Mouse (Mus musculus): ENCODE measurements around the gene Vmn2r108. TPM values are rescaled to one million over a fixed set of nuclear protein-coding genes. Genes with fewer than 3 reads are reported as not detected.

The Vmn2r108 gene
- polyA plus RNA-seq (2012; rRNA removed; ENCODE audit: low replicate concordance): not detected in 2 replicates

DNA sequence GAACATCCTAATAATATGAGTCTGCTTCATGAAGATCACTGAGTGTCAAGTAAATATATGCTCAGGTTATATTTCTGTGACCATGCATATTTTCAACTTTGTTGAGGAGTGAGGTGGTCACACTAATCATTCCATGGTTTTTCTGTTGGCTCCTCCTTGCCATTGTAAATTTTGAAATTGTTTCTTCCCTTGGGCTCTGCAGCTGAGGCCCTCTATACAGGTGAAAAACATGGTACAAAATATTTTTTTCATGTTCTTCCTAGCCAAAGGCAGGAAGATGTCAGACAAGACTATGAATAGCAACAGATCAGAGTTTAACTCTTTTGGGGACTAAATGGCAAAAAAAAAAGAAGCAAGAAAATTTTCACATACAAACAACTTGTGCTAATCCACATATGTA is at the start of gene Vmn2r108:
Vmn2r108 (minus strand) TSS at position 101 of the 400 bp plus-strand sequence.

DNA sequence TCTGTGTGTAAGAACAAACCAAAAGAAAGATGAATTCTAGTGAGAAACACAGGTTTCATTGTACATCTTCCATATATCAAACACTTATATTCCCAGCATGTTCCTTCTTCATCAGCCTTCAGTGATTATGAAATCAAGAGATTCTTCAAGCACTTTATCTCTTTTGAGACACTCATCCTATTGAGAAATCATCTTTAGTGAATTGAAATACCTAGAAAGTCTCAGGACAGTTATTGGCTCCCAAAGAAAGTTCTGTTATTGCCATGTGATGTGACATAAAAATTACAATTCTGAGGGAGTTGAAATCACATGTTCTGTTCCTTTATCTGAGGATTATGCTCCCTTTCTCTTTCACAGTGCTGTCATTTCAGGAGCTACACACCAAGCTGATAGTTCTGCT is 16.7 kb upstream of the Vmn2r108 start, which contains the start of gene Vmn1r225:
Vmn1r225 (plus strand) TSS at position 301 of the 400 bp plus-strand sequence.

DNA sequence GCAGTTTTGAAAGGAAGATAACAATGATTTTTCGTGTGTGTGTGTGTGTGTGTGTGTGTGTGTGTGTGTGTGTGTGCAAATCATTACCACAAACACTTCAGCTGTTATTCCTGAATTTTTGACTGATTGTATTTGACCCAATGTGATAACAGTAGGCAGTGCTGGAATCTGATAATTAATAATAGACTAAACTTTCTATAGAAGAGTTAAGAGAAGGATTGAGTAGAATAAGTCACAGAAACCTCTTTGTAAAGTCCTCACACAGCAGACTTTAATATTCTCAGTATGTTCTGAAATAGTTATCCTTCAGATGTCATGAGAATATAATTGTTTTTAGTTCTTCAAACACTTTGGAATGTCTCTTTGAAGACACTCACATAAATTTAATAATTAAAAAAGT is 67.3 kb downstream of the Vmn2r108 start, which contains the start of gene Vmn1r224:
Vmn1r224 (plus strand) TSS at position 301 of the 400 bp plus-strand sequence.

Other genes with a start within 250 kb of the Vmn2r108 start
- not detected in 2 replicates for gene Vmn2r105, start 246.3 kb downstream of the Vmn2r108 start, polyA plus RNA-seq (2012; rRNA removed; ENCODE audit: low replicate concordance)
- not detected in 2 replicates for gene Vmn2r106, start 195.8 kb downstream of the Vmn2r108 start, polyA plus RNA-seq (2012; rRNA removed; ENCODE audit: low replicate concordance)
- gene Vmn2r107, start 136.1 kb downstream of the Vmn2r108 start, polyA plus RNA-seq (2012; rRNA removed; ENCODE audit: low replicate concordance): not detected in 2 replicates
- not detected in 2 replicates for gene Vmn1r224, start 67.2 kb downstream of the Vmn2r108 start, polyA plus RNA-seq (2012; rRNA removed; ENCODE audit: low replicate concordance)
- gene Vmn1r225, start 16.8 kb upstream of the Vmn2r108 start, polyA plus RNA-seq (2012; rRNA removed; ENCODE audit: low replicate concordance): not detected in 2 replicates
- not detected in 2 replicates for gene Vmn2r109, start 83.4 kb upstream of the Vmn2r108 start, polyA plus RNA-seq (2012; rRNA removed; ENCODE audit: low replicate concordance)
- gene Vmn2r110, start 115.1 kb upstream of the Vmn2r108 start, polyA plus RNA-seq (2012; rRNA removed; ENCODE audit: low replicate concordance): not detected in 2 replicates
- gene Fpr-rs3, start 143.5 kb upstream of the Vmn2r108 start, polyA plus RNA-seq (2012; rRNA removed; ENCODE audit: low replicate concordance): not detected in 2 replicates
- gene Vmn1r226, start 201.5 kb upstream of the Vmn2r108 start, polyA plus RNA-seq (2012; rRNA removed; ENCODE audit: low replicate concordance): not detected in 2 replicates
- gene Vmn1r227, start 248.5 kb upstream of the Vmn2r108 start, polyA plus RNA-seq (2012; rRNA removed; ENCODE audit: low replicate concordance): not detected in 2 replicates